Mouse (Mus musculus): ENCODE measurements around the gene Lasp1. TPM values are rescaled to one million over a fixed set of nuclear protein-coding genes. Genes with fewer than 3 reads are reported as not detected.

Lasp1 gene
- total and polyA plus RNA-seq, 3 experiments, result 12.5 to 45.4 (median 18.6) TPM

- Histone ChIP-seq H3K36me3 (replicated peaks in 1 of 2; ENCODE audit: control insufficient read depth in 1 of 2, insufficient read depth in 1 of 2, low read length in 1 of 2) (peaks cover 55 to 67% of the 10 kb centered on the region in 2 experiments), H3K4me1 (ENCODE audit: control insufficient read depth in 1 of 2, insufficient read depth in 2 of 2) (peaks cover 8 to 41% of the 10 kb centered on the region in 2 experiments), H3K27ac (ENCODE audit: insufficient read depth, low read depth) (no peak overlapping the region), H3K27me3 (replicated peaks) (no peaks in the 10 kb centered on the region), H3K9ac (ENCODE audit: insufficient read depth, low read depth) (no peak overlapping the region), H3K79me2 (replicated peaks; ENCODE audit: control insufficient read depth, extremely low read depth, insufficient read depth, poor library complexity, severe bottlenecking) (peaks cover 32% of the 10 kb centered on the region), H3K4me2 (ENCODE audit: insufficient read depth, low read depth, poor library complexity, severe bottlenecking) (no peak overlapping the region), H3K4me3 (replicated peaks in 1 of 3; ENCODE audit: low read depth in 2 of 3, low read length in 2 of 3, poor library complexity in 1 of 3) (no peak overlapping the region), H3K9me3 (replicated peaks; ENCODE audit: low read length) (no peaks in the 10 kb centered on the region)
- in situ Hi-C loops (cut with MboI; ENCODE audit: low pct_ligation_motif_present, low pct_unique_long_range_greater_than_20kb, low sequenced_read_pairs) (no loop called here), dilution Hi-C loops (cut with MboI; ENCODE audit: extremely low pct_ligation_motif_present, extremely low pct_unique_long_range_greater_than_20kb, low sequenced_read_pairs) (no loop called here)
- TF ChIP-seq UBTF (IDR thresholded peaks at IDR 0.05; ENCODE audit: low read depth, low read length), result no peak
- no peak; the same call in 1 of the 2 replicates for TF ChIP-seq ZMIZ1 (IDR thresholded peaks at IDR 0.05; ENCODE audit: low read depth, low read length)
- TF ChIP-seq JUND (conservative IDR thresholded peaks at IDR 0.05; ENCODE audit: low read depth, low read length), result no peak
- TF ChIP-seq CHD1 (IDR thresholded peaks at IDR 0.05; ENCODE audit: low read depth, low read length), result no peak
- TF ChIP-seq KAT2A (IDR thresholded peaks at IDR 0.05; ENCODE audit: insufficient replicate concordance, low read length), result no peak
- TF ChIP-seq POLR2A (IDR thresholded peaks at IDR 0.05; ENCODE audit: low read depth, low read length), result peak; percentile 55
- peak; percentile 100 for TF ChIP-seq POLR2AphosphoS2 (IDR thresholded peaks at IDR 0.05; ENCODE audit: low read depth, low read length)
- TF ChIP-seq ETS1 (conservative IDR thresholded peaks at IDR 0.05; ENCODE audit: low read depth, low read length), result no peak
- TF ChIP-seq NRF1 (IDR thresholded peaks at IDR 0.05; ENCODE audit: low read depth, low read length), result no peak
- 0 out of 2 replicates have a peak, but pooled peaks have one; percentile 50 for TF ChIP-seq SIN3A (IDR thresholded peaks at IDR 0.05; ENCODE audit: low read length)
- peak; percentile 16; the same call in 1 of the 2 replicates for TF ChIP-seq RCOR1 (conservative IDR thresholded peaks at IDR 0.05; ENCODE audit: low read depth, low read length)
- TF ChIP-seq CHD2 (IDR thresholded peaks at IDR 0.05; ENCODE audit: low read length), result peak; percentile 65
- peak; percentile 45 for DNase-seq (ENCODE audit: extremely low read depth)
These were observed 22.2 kb upstream of the Lasp1 start for GRCm38 (mm10) chr11:97776497-97777128.

- peak; percentile 53 for DNase-seq (ENCODE audit: extremely low read depth)
- dilution Hi-C loops (cut with MboI; ENCODE audit: extremely low pct_ligation_motif_present, extremely low pct_unique_long_range_greater_than_20kb, low sequenced_read_pairs) (no loop called here), in situ Hi-C loops (cut with MboI; ENCODE audit: low pct_ligation_motif_present, low pct_unique_long_range_greater_than_20kb, low sequenced_read_pairs) (no loop called here)
- Histone ChIP-seq H3K9me3 (replicated peaks; ENCODE audit: low read length) (no peaks in the 10 kb centered on the region), H3K27ac (ENCODE audit: insufficient read depth, low read depth) (no peak overlapping the region), H3K79me2 (replicated peaks; ENCODE audit: control insufficient read depth, extremely low read depth, insufficient read depth, poor library complexity, severe bottlenecking) (peaks cover 37% of the 10 kb centered on the region), H3K4me2 (ENCODE audit: insufficient read depth, low read depth, poor library complexity, severe bottlenecking) (no peak overlapping the region), H3K27me3 (replicated peaks) (no peaks in the 10 kb centered on the region), H3K36me3 (replicated peaks in 1 of 2; ENCODE audit: control insufficient read depth in 1 of 2, insufficient read depth in 1 of 2, low read length in 1 of 2) (peaks cover 55 to 67% of the 10 kb centered on the region in 2 experiments), H3K4me1 (ENCODE audit: control insufficient read depth in 1 of 2, insufficient read depth in 2 of 2) (peaks cover 8 to 41% of the 10 kb centered on the region in 2 experiments), H3K4me3 (replicated peaks in 1 of 3; ENCODE audit: low read depth in 2 of 3, low read length in 2 of 3, poor library complexity in 1 of 3) (no peak overlapping the region), H3K9ac (ENCODE audit: insufficient read depth, low read depth) (no peak overlapping the region)
- TF ChIP-seq POLR2A (IDR thresholded peaks at IDR 0.05; ENCODE audit: low read depth, low read length) (peak; percentile 10; the same call in 1 of the 2 replicates), MYC (IDR thresholded peaks at IDR 0.05; ENCODE audit: low read depth, low read length) (peak; percentile 84), TBP (conservative IDR thresholded peaks at IDR 0.05; ENCODE audit: low read depth, low read length) (no peak), ZC3H11A (IDR thresholded peaks at IDR 0.05; ENCODE audit: low read depth, low read length) (no peak), MXI1 (IDR thresholded peaks at IDR 0.05; ENCODE audit: low read depth, low read length) (no peak), ZKSCAN1 (IDR thresholded peaks at IDR 0.05; ENCODE audit: borderline replicate concordance, low read depth, low read length) (no peak), SMC3 (IDR thresholded peaks at IDR 0.05; ENCODE audit: low read depth, low read length) (no peak), RAD21 (IDR thresholded peaks at IDR 0.05; ENCODE audit: low read depth, low read length) (no peak; the same call in 1 of the 2 replicates), CTCF (conservative IDR thresholded peaks at IDR 0.05 in 1 of 2, IDR thresholded peaks at IDR 0.05 in 1 of 2; ENCODE audit: low read depth in 2 of 2, low read length in 2 of 2) (peak in 1 of 2 experiments; percentile 47; a peak in 3 of 4 replicates), POLR2AphosphoS2 (IDR thresholded peaks at IDR 0.05; ENCODE audit: low read depth, low read length) (no peak), USF1 (IDR thresholded peaks at IDR 0.05; ENCODE audit: low read depth, low read length) (no peak), NRF1 (IDR thresholded peaks at IDR 0.05; ENCODE audit: low read depth, low read length) (no peak), TCF12 (IDR thresholded peaks at IDR 0.05; ENCODE audit: low read depth, low read length) (no peak), USF2 (conservative IDR thresholded peaks at IDR 0.05; ENCODE audit: low read depth, low read length) (no peak), ZNF384 (IDR thresholded peaks at IDR 0.05; ENCODE audit: low read depth, low read length) (no peak), NELFE (IDR thresholded peaks at IDR 0.05; ENCODE audit: low read depth, low read length) (peak; percentile 19; the same call in 1 of the 2 replicates), ETS1 (conservative IDR thresholded peaks at IDR 0.05; ENCODE audit: low read depth, low read length) (no peak), ELF1 (IDR thresholded peaks at IDR 0.05; ENCODE audit: low read depth, low read length) (no peak), ZMIZ1 (IDR thresholded peaks at IDR 0.05; ENCODE audit: low read depth, low read length) (no peak), IRF4 (IDR thresholded peaks at IDR 0.05; ENCODE audit: low read depth, low read length) (no peak), MAFK (IDR thresholded peaks at IDR 0.05; ENCODE audit: insufficient replicate concordance, low read length) (no peak), UBTF (IDR thresholded peaks at IDR 0.05; ENCODE audit: low read depth, low read length) (no peak), GABPA (IDR thresholded peaks at IDR 0.05; ENCODE audit: insufficient replicate concordance, low read depth, low read length) (no peak), MAX (IDR thresholded peaks at IDR 0.05; ENCODE audit: low read length) (no peak), SIN3A (IDR thresholded peaks at IDR 0.05; ENCODE audit: low read length) (no peak)
These were observed 21.7 kb upstream of the Lasp1 start for GRCm38 (mm10) chr11:97777129-97777529.

Data from CH12.LX (cell line).